Mouse (Mus musculus): ENCODE data around the gene Il3.

DNA sequence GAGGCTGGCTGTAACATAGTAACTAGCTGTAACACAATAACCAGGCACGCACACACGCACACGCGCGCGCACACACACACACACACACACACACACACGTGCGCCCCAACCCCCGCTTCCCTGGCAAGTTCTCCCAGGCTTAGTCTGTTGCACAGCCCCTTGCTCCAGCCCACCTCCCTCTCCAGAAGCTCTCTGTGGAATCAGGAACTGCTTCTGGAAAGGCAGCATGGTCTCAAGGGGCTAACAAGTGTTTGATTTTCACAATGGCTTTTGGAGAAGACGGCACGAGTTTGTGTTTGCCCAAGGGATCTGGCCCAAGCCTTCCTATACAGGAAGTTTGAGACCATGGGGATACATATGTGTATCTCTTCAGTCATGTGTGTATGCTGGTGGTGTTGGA, 16.5 kb downstream of the Il3 start:
- TF ChIP-seq CTCF (IDR thresholded peaks at IDR 0.05; ENCODE audit: borderline replicate concordance, insufficient read depth, low read depth, low read length), result no peak
- TF ChIP-seq POLR2A (IDR thresholded peaks at IDR 0.05; ENCODE audit: borderline replicate concordance, insufficient read depth, low read length), result no peak

Data from cerebellum, adult 2 months (tissue).